Mouse (Mus musculus): ENCODE measurements around the gene Ccn2. TPM values are rescaled to one million over a fixed set of nuclear protein-coding genes. Genes with fewer than 3 reads are reported as not detected.

The Ccn2 gene
- polyA plus RNA-seq, 1 experiment = 38.7 TPM

- DNase-seq (ENCODE audit: extremely low spot score in 1 of 2, low spot score in 1 of 2) = no peak
Measured at GRCm38 (mm10) chr10:24639596-24639995, 44.4 kb downstream of the Ccn2 start.

GRCm38 (mm10) chr10:24640186-24640875 lies 45.1 kb downstream of the Ccn2 start:
- DNase-seq (ENCODE audit: extremely low spot score in 1 of 2, low spot score in 1 of 2) = no peak

- no peak for DNase-seq (ENCODE audit: extremely low spot score in 1 of 2, low spot score in 1 of 2)
Measured at GRCm38 (mm10) chr10:24641416-24642140, 46.3 kb downstream of the Ccn2 start.

- no peak for DNase-seq (ENCODE audit: extremely low spot score in 1 of 2, low spot score in 1 of 2)
Measured at GRCm38 (mm10) chr10:24642796-24643580, 47.7 kb downstream of the Ccn2 start.

GRCm38 (mm10) chr10:24645169-24645568 lies 49.9 kb downstream of the Ccn2 start:
- DNase-seq (ENCODE audit: extremely low spot score in 1 of 2, low spot score in 1 of 2) = no peak

Other genes starting within 250 kb of the Ccn2 start
- gene Enpp1, start 116.7 kb downstream of the Ccn2 start, polyA plus RNA-seq (2012; rRNA removed) = 2.1 and 2.6 TPM in 2 replicates
- 0.57 and 0.94 TPM in 2 replicates for gene Enpp3, start 247.4 kb downstream of the Ccn2 start, polyA plus RNA-seq (2012; rRNA removed)

Data from frontal cortex, adult 2 months (tissue).